Mouse (Mus musculus): Measurements from ENCODE around the gene Cyp2c23. TPM values are rescaled to one million over a fixed set of nuclear protein-coding genes. Genes with fewer than 3 reads are reported as not detected.

The Cyp2c23 gene
- polyA plus RNA-seq, 1 experiment from 2014 or later: not detected

GRCm38 (mm10) chr19:44060226-44060625 is 31.2 kb upstream of the Cyp2c23 start:
- no peak overlapping the region for H3K9ac ChIP-seq
- no peaks in the 10 kb centered on the region for H3K4me1 ChIP-seq
- H3K4me3 ChIP-seq (replicated peaks): no peak overlapping the region
- no peak overlapping the region for H3K27ac ChIP-seq (replicated peaks)
- H3K36me3 ChIP-seq: peaks cover 39% of the 10 kb centered on the region
- no peaks in the 10 kb centered on the region for H3K27me3 ChIP-seq
- no peak overlapping the region for H3K4me2 ChIP-seq (replicated peaks)
- no peak for ATAC-seq (ENCODE audit: insufficient number of reproducible peaks, low FRiP score, low TSS enrichment, low read depth)
- 86% methylated on average over 3 of the region's 3 CpGs for WGBS
- no peaks in the 10 kb centered on the region for H3K9me3 ChIP-seq (replicated peaks)

DNA sequence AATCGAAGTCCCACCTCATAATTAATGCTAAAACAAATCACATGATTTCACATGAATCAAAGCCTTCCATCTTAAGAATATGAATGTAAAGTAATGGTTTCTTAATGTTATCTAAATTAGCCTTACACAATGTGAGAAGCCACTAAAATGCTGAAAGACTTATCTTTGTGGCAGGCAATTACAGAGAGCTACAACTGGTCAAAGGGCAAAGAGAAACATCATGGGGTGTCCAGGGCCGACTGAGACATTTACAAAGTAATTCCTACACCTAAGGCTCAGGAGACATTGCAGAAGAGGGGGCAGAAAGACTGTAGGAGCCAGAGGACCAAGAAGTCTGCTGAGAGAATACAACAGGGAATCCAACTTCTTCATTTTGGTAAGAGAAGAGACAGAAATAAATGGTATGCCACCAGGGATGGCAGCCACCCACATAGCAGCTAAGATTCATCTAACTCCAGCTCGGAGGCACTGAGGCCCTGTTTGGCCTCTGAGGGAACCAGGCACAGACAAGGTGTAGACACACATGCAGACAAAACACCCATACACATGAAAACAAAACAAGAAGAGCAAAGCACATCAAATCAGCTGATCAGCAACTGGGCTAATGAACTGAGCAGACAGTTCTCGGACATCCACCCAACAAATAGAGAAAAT is 26.3 kb upstream of the Cyp2c23 start:
- Histone ChIP-seq H3K27ac (replicated peaks) (no peak overlapping the region), H3K4me3 (replicated peaks) (no peak overlapping the region), H3K4me1 (no peaks in the 10 kb centered on the region), H3K9me3 (replicated peaks) (no peaks in the 10 kb centered on the region), H3K27me3 (no peaks in the 10 kb centered on the region), H3K9ac (no peak overlapping the region), H3K36me3 (peaks cover 16% of the 10 kb centered on the region), H3K4me2 (replicated peaks) (no peak overlapping the region)
- ATAC-seq (ENCODE audit: insufficient number of reproducible peaks, low FRiP score, low TSS enrichment, low read depth): no peak
- 81% methylated on average over 4 of the region's 4 CpGs for WGBS

DNA sequence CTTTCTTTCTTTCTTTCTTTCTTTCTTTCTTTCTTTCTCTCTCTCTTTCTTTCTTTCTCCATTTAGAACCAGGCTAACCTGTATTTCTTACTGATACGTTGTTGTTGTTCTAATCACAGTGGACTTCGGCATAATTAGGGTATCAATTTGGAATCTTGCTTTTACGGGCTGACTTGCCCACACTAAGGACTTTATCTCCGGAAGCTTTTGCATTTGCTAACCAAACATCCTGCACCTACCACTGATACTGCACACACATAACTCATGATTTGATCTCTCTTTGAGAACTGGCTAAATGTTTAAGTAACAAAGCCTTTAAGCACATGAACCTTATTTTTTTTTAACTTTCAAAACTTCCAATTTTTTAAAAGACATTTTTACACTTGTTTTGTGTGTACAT is 21.4 kb upstream of the Cyp2c23 start:
- Histone ChIP-seq H3K9ac (no peak overlapping the region), H3K27me3 (no peaks in the 10 kb centered on the region), H3K36me3 (peaks cover 23% of the 10 kb centered on the region), H3K27ac (replicated peaks) (no peak overlapping the region), H3K4me1 (no peaks in the 10 kb centered on the region), H3K4me2 (replicated peaks) (no peak overlapping the region), H3K4me3 (replicated peaks) (no peak overlapping the region), H3K9me3 (replicated peaks) (no peaks in the 10 kb centered on the region)
- 77% methylated on average over 4 of the region's 4 CpGs for WGBS
- ATAC-seq (ENCODE audit: insufficient number of reproducible peaks, low FRiP score, low TSS enrichment, low read depth): no peak

GRCm38 (mm10) chr19:44049282-44049681 is 20.3 kb upstream of the Cyp2c23 start:
- no peak for ATAC-seq (ENCODE audit: insufficient number of reproducible peaks, low FRiP score, low TSS enrichment, low read depth)
- H3K27ac ChIP-seq (replicated peaks): no peak overlapping the region
- no peaks in the 10 kb centered on the region for H3K4me1 ChIP-seq
- 59% methylated on average over 3 of the region's 3 CpGs for WGBS
- no peak overlapping the region for H3K4me2 ChIP-seq (replicated peaks)
- peaks cover 25% of the 10 kb centered on the region for H3K36me3 ChIP-seq
- H3K27me3 ChIP-seq: no peaks in the 10 kb centered on the region
- no peaks in the 10 kb centered on the region for H3K9me3 ChIP-seq (replicated peaks)
- H3K4me3 ChIP-seq (replicated peaks): no peak overlapping the region
- H3K9ac ChIP-seq: no peak overlapping the region

DNA sequence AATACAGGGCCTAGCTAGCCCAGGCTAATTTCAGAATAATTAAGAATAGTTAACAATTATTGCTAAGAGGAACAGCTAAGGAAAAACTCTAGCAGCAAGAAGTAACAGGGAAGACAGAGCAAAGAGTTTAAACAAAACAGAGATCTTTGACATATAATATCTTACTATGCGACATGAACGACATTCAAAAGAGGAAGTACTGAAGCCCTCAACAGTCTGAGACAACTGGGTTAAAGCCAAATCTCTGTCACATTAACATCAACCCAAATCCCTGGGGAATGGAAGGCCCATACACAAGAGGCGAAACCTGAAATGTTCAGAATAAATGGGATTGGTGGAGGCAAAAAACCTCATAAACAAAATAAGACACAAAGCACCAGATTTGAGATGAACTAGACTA is 16.8 kb upstream of the Cyp2c23 start:
- H3K4me3 ChIP-seq (replicated peaks): no peak overlapping the region
- no peak overlapping the region for H3K9ac ChIP-seq
- H3K36me3 ChIP-seq: peaks cover 25% of the 10 kb centered on the region
- WGBS: 72% methylated on average over 3 of the region's 3 CpGs
- H3K4me1 ChIP-seq: no peaks in the 10 kb centered on the region
- ATAC-seq (ENCODE audit: insufficient number of reproducible peaks, low FRiP score, low TSS enrichment, low read depth): no peak
- H3K4me2 ChIP-seq (replicated peaks): no peak overlapping the region
- H3K9me3 ChIP-seq (replicated peaks): no peaks in the 10 kb centered on the region
- no peak overlapping the region for H3K27ac ChIP-seq (replicated peaks)
- no peaks in the 10 kb centered on the region for H3K27me3 ChIP-seq

- no peak overlapping the region for H3K4me3 ChIP-seq (replicated peaks)
- H3K27me3 ChIP-seq: no peaks in the 10 kb centered on the region
- H3K4me1 ChIP-seq: no peaks in the 10 kb centered on the region
- no peaks in the 10 kb centered on the region for H3K9me3 ChIP-seq (replicated peaks)
- ATAC-seq (ENCODE audit: insufficient number of reproducible peaks, low FRiP score, low TSS enrichment, low read depth): no peak
- peaks cover 36% of the 10 kb centered on the region for H3K36me3 ChIP-seq
- H3K27ac ChIP-seq (replicated peaks): no peak overlapping the region
- 74% methylated on average over 5 of the region's 5 CpGs for WGBS
- no peak overlapping the region for H3K9ac ChIP-seq
- no peak overlapping the region for H3K4me2 ChIP-seq (replicated peaks)
These were observed 13.1 kb upstream of the Cyp2c23 start for GRCm38 (mm10) chr19:44042121-44042520.

- WGBS: 84% methylated on average over 5 of the region's 5 CpGs
These were observed 4.4 kb upstream of the Cyp2c23 start for GRCm38 (mm10) chr19:44033396-44033795.

DNA sequence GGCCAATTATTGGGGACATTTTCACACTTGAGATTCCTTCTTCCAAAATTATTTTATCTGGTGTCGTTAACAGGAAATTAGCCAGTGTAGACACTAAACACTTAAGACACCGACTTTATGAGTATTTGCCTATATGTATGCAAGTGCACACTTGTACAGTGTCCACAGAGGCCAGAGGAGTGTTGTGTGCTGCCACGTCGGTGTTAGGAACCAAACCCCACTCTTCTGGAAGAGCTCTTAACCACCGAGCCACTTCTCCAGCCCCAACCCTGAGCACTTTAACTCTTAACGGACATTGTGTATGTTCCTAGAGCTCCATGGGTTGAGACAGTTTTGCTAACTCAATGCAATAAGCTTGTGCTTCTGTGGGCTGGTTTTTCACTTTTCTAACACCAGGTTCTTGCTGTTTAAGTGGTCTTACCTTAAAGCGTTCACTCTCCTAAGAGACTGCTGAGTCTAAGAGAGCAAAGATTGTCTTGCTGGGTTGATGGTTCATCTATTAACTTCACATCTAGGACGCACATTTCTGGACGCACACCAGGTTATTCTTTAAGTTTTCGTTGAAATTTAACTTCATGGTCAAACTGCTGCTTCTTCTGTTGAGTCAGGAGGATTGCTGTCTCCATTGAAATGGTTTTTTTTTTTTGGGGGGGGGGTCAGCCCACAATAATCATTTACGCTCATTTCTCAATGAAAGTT is 3.2 kb upstream of the Cyp2c23 start:
- no peak overlapping the region for H3K9ac ChIP-seq
- no peak overlapping the region for H3K4me2 ChIP-seq (replicated peaks)
- ATAC-seq (ENCODE audit: insufficient number of reproducible peaks, low FRiP score, low TSS enrichment, low read depth): no peak
- no peak overlapping the region for H3K27ac ChIP-seq (replicated peaks)
- no peaks in the 10 kb centered on the region for H3K27me3 ChIP-seq
- H3K4me1 ChIP-seq: no peaks in the 10 kb centered on the region
- 92% methylated on average over 11 of the region's 11 CpGs for WGBS
- H3K36me3 ChIP-seq: peaks cover 26% of the 10 kb centered on the region
- no peak overlapping the region for H3K4me3 ChIP-seq (replicated peaks)
- no peaks in the 10 kb centered on the region for H3K9me3 ChIP-seq (replicated peaks)

More at GRCm38 (mm10) chr19:44033396-44033795, 4.4 kb upstream of the Cyp2c23 start:
- Histone ChIP-seq H3K4me3 (replicated peaks) (no peak overlapping the region), H3K36me3 (peaks cover 34% of the 10 kb centered on the region), H3K27ac (replicated peaks) (no peak overlapping the region), H3K9ac (no peak overlapping the region), H3K27me3 (no peaks in the 10 kb centered on the region), H3K9me3 (replicated peaks) (no peaks in the 10 kb centered on the region), H3K4me1 (no peaks in the 10 kb centered on the region), H3K4me2 (replicated peaks) (no peak overlapping the region)
- ATAC-seq (ENCODE audit: insufficient number of reproducible peaks, low FRiP score, low TSS enrichment, low read depth): no peak

DNA sequence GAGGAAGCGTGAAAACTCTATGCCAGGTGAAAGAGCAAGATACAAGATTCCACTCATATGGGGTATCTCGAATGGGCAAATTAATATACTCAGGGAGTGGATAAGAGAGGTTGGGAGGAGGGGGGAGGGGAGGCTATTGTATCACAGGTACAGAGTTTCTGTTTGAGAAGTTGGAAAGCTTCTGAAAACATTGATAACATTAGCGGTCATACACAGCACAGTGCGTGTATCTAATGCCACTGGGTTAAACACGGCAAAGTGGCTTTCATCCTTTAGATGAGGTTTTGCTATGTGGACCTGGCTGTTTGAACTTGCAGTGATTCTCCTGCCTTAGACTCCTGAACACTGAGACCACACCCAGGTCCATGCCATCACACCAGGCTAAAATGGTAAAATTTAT is 1.0 kb upstream of the Cyp2c23 start:
- H3K4me2 ChIP-seq (replicated peaks): no peak overlapping the region
- H3K4me3 ChIP-seq (replicated peaks): no peak overlapping the region
- ATAC-seq (ENCODE audit: insufficient number of reproducible peaks, low FRiP score, low TSS enrichment, low read depth): no peak
- no peaks in the 10 kb centered on the region for H3K9me3 ChIP-seq (replicated peaks)
- H3K9ac ChIP-seq: no peak overlapping the region
- WGBS: 92% methylated on average over 5 of the region's 5 CpGs
- no peaks in the 10 kb centered on the region for H3K27me3 ChIP-seq
- no peaks in the 10 kb centered on the region for H3K4me1 ChIP-seq
- H3K27ac ChIP-seq (replicated peaks): no peak overlapping the region
- 0 out of 2 replicates have a peak, but pooled peaks cover 8% of the 10 kb centered on the region for H3K36me3 ChIP-seq

DNA sequence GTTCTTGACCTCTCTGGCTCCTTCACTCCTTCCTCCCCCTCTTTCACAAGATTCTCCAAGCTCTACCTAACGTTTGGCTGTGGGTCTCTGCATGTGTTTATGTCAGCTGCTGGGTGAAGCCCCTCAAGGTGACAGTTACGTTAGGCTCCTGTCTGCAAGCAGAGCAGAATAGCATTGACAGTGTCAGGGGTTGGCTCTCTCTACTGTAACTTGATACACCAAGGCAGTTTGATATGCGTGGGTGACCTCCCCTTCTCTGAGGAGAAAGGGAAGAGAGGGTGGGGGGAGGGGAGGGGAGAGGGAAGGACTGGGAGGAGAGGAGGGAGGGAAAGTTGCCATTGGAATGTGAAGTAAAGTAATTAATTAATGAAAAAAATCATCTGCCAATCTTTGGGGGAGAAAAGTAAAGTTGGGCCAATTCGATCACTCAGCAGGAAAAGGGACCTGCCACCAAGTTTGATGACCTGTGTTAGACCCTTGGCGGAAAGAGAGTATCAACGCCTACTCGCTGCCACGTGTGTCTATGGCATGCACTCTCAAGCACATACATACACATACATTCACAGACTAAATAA is 2.0 kb downstream of the Cyp2c23 start:
- H3K27ac ChIP-seq (replicated peaks): no peak overlapping the region
- no peaks in the 10 kb centered on the region for H3K9me3 ChIP-seq (replicated peaks)
- WGBS: 63% methylated on average over 8 of the region's 8 CpGs
- no peaks in the 10 kb centered on the region for H3K36me3 ChIP-seq
- no peak overlapping the region for H3K4me2 ChIP-seq (replicated peaks)
- no peaks in the 10 kb centered on the region for H3K4me1 ChIP-seq
- no peak overlapping the region for H3K9ac ChIP-seq
- ATAC-seq (ENCODE audit: insufficient number of reproducible peaks, low FRiP score, low TSS enrichment, low read depth): no peak
- no peaks in the 10 kb centered on the region for H3K27me3 ChIP-seq
- no peak overlapping the region for H3K4me3 ChIP-seq (replicated peaks)

- ATAC-seq (ENCODE audit: insufficient number of reproducible peaks, low FRiP score, low TSS enrichment, low read depth): no peak
- Histone ChIP-seq H3K4me2 (replicated peaks) (no peak overlapping the region), H3K4me1 (no peaks in the 10 kb centered on the region), H3K36me3 (no peaks in the 10 kb centered on the region), H3K9ac (no peak overlapping the region), H3K9me3 (replicated peaks) (no peaks in the 10 kb centered on the region), H3K27ac (replicated peaks) (no peak overlapping the region), H3K27me3 (no peaks in the 10 kb centered on the region), H3K4me3 (replicated peaks) (no peak overlapping the region)
- 84% methylated on average over 13 of the region's 13 CpGs for WGBS
These were observed 4.0 kb downstream of the Cyp2c23 start for GRCm38 (mm10) chr19:44024921-44025585.
